Comparison of ENCODE assay signal across 18 mouse cellular contexts in the genomic region with DNA sequence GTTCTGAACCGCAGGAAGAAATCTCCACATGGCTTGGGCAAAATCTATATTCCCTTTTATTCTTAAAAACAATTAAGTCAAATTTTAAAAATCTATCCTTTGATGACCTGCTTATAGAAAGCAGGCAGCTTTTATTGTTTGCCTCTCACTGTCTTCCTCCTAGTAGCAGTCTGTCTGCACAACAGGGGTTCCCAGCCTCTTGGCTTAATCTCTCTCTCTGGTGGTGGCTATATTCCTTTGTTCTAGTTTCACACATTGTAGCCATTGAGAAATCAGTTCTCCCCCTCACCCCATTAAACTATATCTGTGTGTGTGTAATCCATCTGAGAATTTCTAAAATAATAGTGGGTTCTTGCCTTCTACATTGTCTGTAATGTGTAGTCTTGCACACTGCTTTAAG.
DNase-seq lines count a peak whose midpoint lies in the region; ATAC-seq lines count a peak whose summit lies in the region.
"Had no signal": no experiment of that assay in that cellular context is flagged by ENCODE, and none has a peak within 500 bp of the region (broad histone marks: within the 10 kb centered on the region; RNA-seq: fewer than 3 reads in every experiment).

No protein-coding gene starts in this region.

- peak; percentile 68 for ATAC-seq in cerebellum, adult (ENCODE audit: insufficient number of reproducible peaks, low FRiP score, low TSS enrichment)
- ATAC-seq in hindbrain, embryonic 13.5 days (ENCODE audit: low FRiP score) = 0 out of 2 replicates have a peak, but pooled peaks have one; percentile 36
- no peak for ATAC-seq in hindbrain, embryonic 16.5 days
- 0 out of 2 replicates have a peak, but pooled peaks have one; percentile 50 for ATAC-seq in midbrain, embryonic 15.5 days (replicated peaks)
- ATAC-seq: lung, postnatal 0 days had no signal

- H3K4me2 ChIP-seq in hindbrain, embryonic 13.5 days = no peak overlapping the region
- H3K4me2 ChIP-seq in hindbrain, embryonic 16.5 days (ENCODE audit: low read length) = no peak overlapping the region
- no peak overlapping the region for H3K4me2 ChIP-seq in midbrain, embryonic 15.5 days
- H3K4me2 ChIP-seq: hindbrain, embryonic 12.5 days had no signal

- no peaks in the 10 kb centered on the region for H3K27me3 ChIP-seq in hindbrain, embryonic 13.5 days
- no peaks in the 10 kb centered on the region for H3K27me3 ChIP-seq in hindbrain, embryonic 16.5 days (replicated peaks; ENCODE audit: control insufficient read depth, insufficient read depth, low read length)
- no peaks in the 10 kb centered on the region for H3K27me3 ChIP-seq in midbrain, embryonic 15.5 days (replicated peaks)
- H3K27me3 ChIP-seq: hindbrain, embryonic 12.5 days; Patski had no signal

- WGBS in hindbrain, embryonic 13.5 days = 67% methylated on average over 1 of the region's 1 CpGs
- WGBS in hindbrain, embryonic 16.5 days = 68% methylated on average over 1 of the region's 1 CpGs
- 49% methylated on average over 1 of the region's 1 CpGs for WGBS in midbrain, embryonic 15.5 days

- DNase-seq in cerebellum, adult 11-12 months = no peak
- peak; percentile 7 for DNase-seq in cerebellum, adult 9-11 months
- no peak for DNase-seq in frontal cortex, postnatal 10 days (ENCODE audit: low spot score in 2 of 2)
- no peak for DNase-seq in layer of hippocampus, adult 9-11 months
- DNase-seq: adrenal gland, postnatal 10 days; kidney, adult 11 months; liver; right cerebral cortex, postnatal 14 days; spleen, adult 18-20 months; thymus, postnatal 36 days had no signal

- no peak overlapping the region for H3K4me3 ChIP-seq in hindbrain, embryonic 13.5 days
- H3K4me3 ChIP-seq in hindbrain, embryonic 16.5 days (ENCODE audit: low read length) = no peak overlapping the region
- H3K4me3 ChIP-seq in midbrain, embryonic 15.5 days = no peak overlapping the region
- H3K4me3 ChIP-seq: forebrain, embryonic 10.5 days; hindbrain, embryonic 12.5 days had no signal

- H3K27ac ChIP-seq in hindbrain, embryonic 13.5 days = no peak overlapping the region
- no peak overlapping the region for H3K27ac ChIP-seq in hindbrain, embryonic 16.5 days (ENCODE audit: low read depth, low read length)
- H3K27ac ChIP-seq in midbrain, embryonic 15.5 days = no peak overlapping the region
- H3K27ac ChIP-seq: forebrain, embryonic 10.5 days; hindbrain, embryonic 12.5 days had no signal

- H3K9ac ChIP-seq in hindbrain, embryonic 13.5 days = no peak overlapping the region
- no peak overlapping the region for H3K9ac ChIP-seq in hindbrain, embryonic 16.5 days (ENCODE audit: low read depth, low read length)
- no peak overlapping the region for H3K9ac ChIP-seq in midbrain, embryonic 15.5 days
- H3K9ac ChIP-seq: hindbrain, embryonic 12.5 days had no signal

- H3K36me3 ChIP-seq in hindbrain, embryonic 13.5 days = no peaks in the 10 kb centered on the region
- H3K36me3 ChIP-seq in hindbrain, embryonic 16.5 days (ENCODE audit: control insufficient read depth, insufficient read depth, low read length) = no peaks in the 10 kb centered on the region
- no peaks in the 10 kb centered on the region for H3K36me3 ChIP-seq in midbrain, embryonic 15.5 days (replicated peaks)
- H3K36me3 ChIP-seq: forebrain, embryonic 10.5 days; hindbrain, embryonic 12.5 days had no signal

- H3K9me3 ChIP-seq in hindbrain, embryonic 13.5 days = 0 out of 2 replicates have a peak, but pooled peaks cover 1% of the 10 kb centered on the region
- no peaks in the 10 kb centered on the region for H3K9me3 ChIP-seq in hindbrain, embryonic 16.5 days (ENCODE audit: control insufficient read depth, low read length)
- no peaks in the 10 kb centered on the region for H3K9me3 ChIP-seq in midbrain, embryonic 15.5 days
- H3K9me3 ChIP-seq: hindbrain, embryonic 12.5 days had no signal

- peaks cover under 1% of the 10 kb centered on the region for H3K4me1 ChIP-seq in hindbrain, embryonic 13.5 days (replicated peaks)
- no peaks in the 10 kb centered on the region for H3K4me1 ChIP-seq in hindbrain, embryonic 16.5 days (ENCODE audit: control insufficient read depth, insufficient read depth, low read depth, low read length)
- 0 out of 2 replicates have a peak, but pooled peaks cover under 1% of the 10 kb centered on the region for H3K4me1 ChIP-seq in midbrain, embryonic 15.5 days
- H3K4me1 ChIP-seq: hindbrain, embryonic 12.5 days had no signal
